Mouse (Mus musculus): ENCODE results near the gene Plxnc1. TPM values are rescaled to one million over a fixed set of nuclear protein-coding genes. Genes with fewer than 3 reads are reported as not detected.
A peak's percentile ranks its signal among the peaks of the same experiment; 100 is the strongest.

The Plxnc1 gene
- polyA plus RNA-seq, 1 experiment from 2014 or later, result 0.48 TPM

- WGBS, result 85% methylated on average over 7 of the region's 7 CpGs
These were observed 73.5 kb downstream of the Plxnc1 start for GRCm38 (mm10) chr10:94871102-94871501.

GRCm38 (mm10) chr10:94866995-94867856, 77.4 kb downstream of the Plxnc1 start:
- H3K36me3 ChIP-seq, result no peaks in the 10 kb centered on the region
- H3K27me3 ChIP-seq (ENCODE audit: low read depth, poor library complexity, severe bottlenecking), result no peaks in the 10 kb centered on the region
- no peak overlapping the region for H3K4me3 ChIP-seq
- H3K9me3 ChIP-seq (replicated peaks), result no peaks in the 10 kb centered on the region
- peak; percentile 39 for DNase-seq (ENCODE audit: low spot score)
- H3K4me1 ChIP-seq, result peaks cover 47% of the 10 kb centered on the region
- whole genome bisulfite sequencing, result 68% methylated on average over 12 of the region's 12 CpGs
- H3K27ac ChIP-seq, result 0 out of 2 replicates have a peak overlapping the region, but pooled peaks have one; percentile 7

More at GRCm38 (mm10) chr10:94871102-94871501, 73.5 kb downstream of the Plxnc1 start:
- H3K4me3 ChIP-seq, result no peak overlapping the region
- H3K9me3 ChIP-seq (replicated peaks), result no peaks in the 10 kb centered on the region
- peaks cover 22% of the 10 kb centered on the region for H3K4me1 ChIP-seq
- no peaks in the 10 kb centered on the region for H3K36me3 ChIP-seq
- no peak for DNase-seq (ENCODE audit: low spot score)
- H3K27me3 ChIP-seq (ENCODE audit: low read depth, poor library complexity, severe bottlenecking), result no peaks in the 10 kb centered on the region
- H3K27ac ChIP-seq, result no peak overlapping the region

DNA sequence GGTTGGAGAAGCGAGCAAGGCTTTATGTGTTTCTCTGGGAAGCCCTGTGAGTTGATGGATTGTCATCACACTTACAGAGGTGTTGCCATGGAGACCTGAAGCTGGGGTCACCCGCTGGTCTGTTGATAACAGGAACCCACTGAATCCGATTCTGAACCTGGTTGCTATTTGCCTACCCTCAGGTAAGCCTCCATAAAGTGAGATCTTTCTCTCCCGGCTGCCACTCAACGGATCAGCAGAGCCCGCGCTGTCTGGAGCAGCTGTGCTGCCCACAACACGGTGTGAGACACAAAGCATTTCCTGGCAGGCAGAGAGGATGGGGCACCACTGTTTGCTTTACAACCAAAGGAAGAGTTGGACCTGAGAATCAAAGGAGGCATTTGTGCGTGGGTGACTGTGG, 79.4 kb downstream of the Plxnc1 start:
- Histone ChIP-seq H3K4me3 (no peak overlapping the region), H3K36me3 (no peaks in the 10 kb centered on the region), H3K4me1 (peaks cover 47% of the 10 kb centered on the region), H3K27me3 (ENCODE audit: low read depth, poor library complexity, severe bottlenecking) (no peaks in the 10 kb centered on the region), H3K27ac (no peak overlapping the region), H3K9me3 (replicated peaks) (no peaks in the 10 kb centered on the region)
- WGBS, result 49% methylated on average over 9 of the region's 9 CpGs
- peak; percentile 37 for DNase-seq (ENCODE audit: low spot score)

DNA sequence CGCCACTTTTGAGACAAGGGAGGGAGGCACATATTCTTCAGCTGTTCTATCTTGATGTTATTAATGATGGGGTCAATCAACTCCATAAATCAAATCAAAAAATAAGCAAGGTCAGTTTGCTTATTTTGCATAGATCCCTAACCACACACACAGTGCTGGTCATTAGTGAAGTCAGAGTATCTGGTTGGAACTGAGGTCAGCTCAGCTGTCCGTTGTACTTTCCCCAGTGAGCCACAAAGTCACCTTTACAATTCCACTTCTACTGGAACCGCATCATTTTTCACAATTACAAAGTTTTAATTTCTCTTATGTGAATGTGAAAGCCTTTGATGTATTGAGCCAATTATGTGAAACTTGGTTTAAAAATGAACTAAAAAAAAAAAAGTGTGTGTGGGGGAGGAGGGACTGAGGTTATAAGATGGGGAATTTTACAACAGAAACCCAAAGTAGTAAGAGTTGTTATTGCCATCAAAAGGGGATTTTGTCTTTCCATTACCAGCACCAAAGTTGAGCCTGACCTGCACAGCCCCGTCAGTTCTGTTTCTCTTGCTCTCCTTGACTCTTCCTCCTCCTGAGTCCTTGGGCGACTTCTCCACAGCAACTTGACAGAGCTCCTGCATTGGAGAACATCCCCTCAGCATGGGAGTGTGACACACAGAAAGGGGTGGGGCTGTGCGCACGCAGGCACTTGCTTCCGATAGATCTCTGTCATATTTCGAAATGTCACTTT, 80.3 kb downstream of the Plxnc1 start:
- no peak for DNase-seq (ENCODE audit: low spot score)
- WGBS, result 78% methylated on average over 9 of the region's 9 CpGs

GRCm38 (mm10) chr10:94863251-94863650, 81.4 kb downstream of the Plxnc1 start:
- Histone ChIP-seq H3K36me3 (no peaks in the 10 kb centered on the region), H3K27me3 (ENCODE audit: low read depth, poor library complexity, severe bottlenecking) (no peaks in the 10 kb centered on the region), H3K27ac (no peak overlapping the region), H3K9me3 (replicated peaks) (no peaks in the 10 kb centered on the region), H3K4me1 (peaks cover 47% of the 10 kb centered on the region), H3K4me3 (no peak overlapping the region)
- DNase-seq (ENCODE audit: low spot score), result no peak
- 73% methylated on average over 9 of the region's 9 CpGs for WGBS

More for the DNA sequence above, 80.3 kb downstream of the Plxnc1 start:
- H3K27me3 ChIP-seq (ENCODE audit: low read depth, poor library complexity, severe bottlenecking), result no peaks in the 10 kb centered on the region
- no peaks in the 10 kb centered on the region for H3K36me3 ChIP-seq
- H3K4me3 ChIP-seq, result no peak overlapping the region
- peaks cover 47% of the 10 kb centered on the region for H3K4me1 ChIP-seq
- no peak overlapping the region for H3K27ac ChIP-seq
- no peaks in the 10 kb centered on the region for H3K9me3 ChIP-seq (replicated peaks)

DNA sequence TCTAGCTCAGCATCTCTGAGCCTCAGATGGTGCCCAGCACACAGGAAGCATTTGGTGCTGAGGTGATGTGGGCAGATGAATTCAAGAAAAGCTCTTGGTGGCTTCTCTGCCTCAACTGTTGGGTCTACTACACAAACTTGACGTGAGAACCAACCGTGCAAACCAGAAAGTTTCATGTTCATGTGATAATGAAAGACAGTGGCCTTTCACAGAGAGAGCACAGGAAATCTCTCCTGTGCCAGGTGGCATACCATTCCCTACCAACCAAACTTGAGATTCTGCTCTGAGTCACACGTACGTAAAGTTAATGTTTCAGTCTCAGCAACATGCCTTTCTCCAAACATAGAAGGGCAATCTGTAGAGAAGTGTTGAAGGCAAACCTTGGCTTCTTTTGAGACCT, 83.8 kb downstream of the Plxnc1 start:
- Histone ChIP-seq H3K27me3 (ENCODE audit: low read depth, poor library complexity, severe bottlenecking) (no peaks in the 10 kb centered on the region), H3K9me3 (replicated peaks) (no peaks in the 10 kb centered on the region), H3K4me3 (no peak overlapping the region), H3K36me3 (no peaks in the 10 kb centered on the region), H3K4me1 (peaks cover 32% of the 10 kb centered on the region), H3K27ac (no peak overlapping the region)
- DNase-seq (ENCODE audit: low spot score), result no peak
- WGBS, result 92% methylated on average over 4 of the region's 4 CpGs

DNA sequence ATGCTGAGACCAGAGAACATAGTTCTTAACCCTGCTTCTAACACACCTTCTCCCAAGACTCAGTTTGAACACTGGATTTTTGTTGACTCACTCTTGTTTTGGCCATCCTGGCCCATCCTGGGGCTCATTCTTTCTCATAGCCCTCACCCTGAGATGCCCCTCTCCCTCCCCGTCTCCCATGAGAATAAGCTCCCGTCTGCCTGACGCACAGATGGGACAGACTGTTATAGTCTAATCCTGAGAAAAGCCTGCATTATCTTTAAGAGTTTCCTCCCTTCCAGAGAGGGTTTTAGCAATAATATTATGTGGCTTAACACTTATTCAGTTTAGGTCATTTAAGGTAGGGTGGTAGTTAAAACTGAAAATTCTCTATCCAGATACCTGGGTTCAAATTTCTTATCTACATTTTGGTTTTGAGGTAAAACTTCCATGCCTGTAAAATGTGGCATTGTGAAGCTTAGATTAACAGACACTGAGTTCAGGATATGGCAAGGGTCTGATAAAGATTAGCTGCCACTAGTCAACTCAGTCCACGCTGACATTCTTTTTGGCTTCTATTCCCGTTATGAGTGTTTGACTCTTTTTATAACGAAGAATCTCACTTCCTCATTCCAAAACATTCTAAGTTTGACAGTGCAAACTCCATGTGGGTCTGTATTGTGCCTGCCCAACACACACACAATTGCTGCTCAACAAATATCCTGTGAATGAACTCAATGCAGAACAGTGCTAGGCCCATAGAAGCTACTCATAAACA, 86.2 kb downstream of the Plxnc1 start:
- Histone ChIP-seq H3K27ac (no peak overlapping the region), H3K4me3 (no peak overlapping the region), H3K4me1 (peaks cover 10% of the 10 kb centered on the region), H3K9me3 (replicated peaks) (no peaks in the 10 kb centered on the region), H3K36me3 (no peaks in the 10 kb centered on the region), H3K27me3 (ENCODE audit: low read depth, poor library complexity, severe bottlenecking) (no peaks in the 10 kb centered on the region)
- 94% methylated on average over 6 of the region's 6 CpGs for WGBS
- DNase-seq (ENCODE audit: low spot score), result no peak

- Histone ChIP-seq H3K4me1 (0 out of 2 replicates have a peak, but pooled peaks cover 2% of the 10 kb centered on the region), H3K4me3 (no peak overlapping the region), H3K36me3 (no peaks in the 10 kb centered on the region), H3K9me3 (replicated peaks) (no peaks in the 10 kb centered on the region), H3K27me3 (ENCODE audit: low read depth, poor library complexity, severe bottlenecking) (peaks cover 5% of the 10 kb centered on the region; the same call in 1 of the 2 replicates), H3K27ac (no peak overlapping the region)
- no peak for DNase-seq (ENCODE audit: low spot score)
- 24% methylated on average over 4 of the region's 4 CpGs for WGBS
These were observed 94.1 kb downstream of the Plxnc1 start for GRCm38 (mm10) chr10:94850565-94850964.

- Histone ChIP-seq H3K4me3 (no peak overlapping the region), H3K4me1 (0 out of 2 replicates have a peak, but pooled peaks cover 2% of the 10 kb centered on the region), H3K9me3 (replicated peaks) (no peaks in the 10 kb centered on the region), H3K36me3 (no peaks in the 10 kb centered on the region), H3K27me3 (ENCODE audit: low read depth, poor library complexity, severe bottlenecking) (peaks cover 5% of the 10 kb centered on the region; the same call in 1 of the 2 replicates), H3K27ac (no peak overlapping the region)
- WGBS, result 90% methylated on average over 9 of the region's 9 CpGs
- no peak for DNase-seq (ENCODE audit: low spot score)
These were observed 94.7 kb downstream of the Plxnc1 start for GRCm38 (mm10) chr10:94849930-94850329.

- Histone ChIP-seq H3K27ac (no peak overlapping the region), H3K9me3 (replicated peaks) (no peaks in the 10 kb centered on the region), H3K27me3 (ENCODE audit: low read depth, poor library complexity, severe bottlenecking) (peaks cover 5% of the 10 kb centered on the region; the same call in 1 of the 2 replicates), H3K4me1 (0 out of 2 replicates have a peak, but pooled peaks cover 2% of the 10 kb centered on the region), H3K4me3 (no peak overlapping the region), H3K36me3 (no peaks in the 10 kb centered on the region)
- no peak for DNase-seq (ENCODE audit: low spot score)
- 90% methylated on average over 4 of the region's 4 CpGs for WGBS
These were observed 95.3 kb downstream of the Plxnc1 start for GRCm38 (mm10) chr10:94849360-94849759.

- no peak for DNase-seq (ENCODE audit: low spot score)
- H3K36me3 ChIP-seq, result no peaks in the 10 kb centered on the region
- no peak overlapping the region for H3K27ac ChIP-seq
- H3K27me3 ChIP-seq (ENCODE audit: low read depth, poor library complexity, severe bottlenecking), result peaks cover 5% of the 10 kb centered on the region; the same call in 1 of the 2 replicates
- no peak overlapping the region for H3K4me3 ChIP-seq
- H3K4me1 ChIP-seq, result 0 out of 2 replicates have a peak, but pooled peaks cover 2% of the 10 kb centered on the region
- no peaks in the 10 kb centered on the region for H3K9me3 ChIP-seq (replicated peaks)
- WGBS, result 91% methylated on average over 6 of the region's 6 CpGs
These were observed 96.3 kb downstream of the Plxnc1 start for GRCm38 (mm10) chr10:94848344-94848743.

DNA sequence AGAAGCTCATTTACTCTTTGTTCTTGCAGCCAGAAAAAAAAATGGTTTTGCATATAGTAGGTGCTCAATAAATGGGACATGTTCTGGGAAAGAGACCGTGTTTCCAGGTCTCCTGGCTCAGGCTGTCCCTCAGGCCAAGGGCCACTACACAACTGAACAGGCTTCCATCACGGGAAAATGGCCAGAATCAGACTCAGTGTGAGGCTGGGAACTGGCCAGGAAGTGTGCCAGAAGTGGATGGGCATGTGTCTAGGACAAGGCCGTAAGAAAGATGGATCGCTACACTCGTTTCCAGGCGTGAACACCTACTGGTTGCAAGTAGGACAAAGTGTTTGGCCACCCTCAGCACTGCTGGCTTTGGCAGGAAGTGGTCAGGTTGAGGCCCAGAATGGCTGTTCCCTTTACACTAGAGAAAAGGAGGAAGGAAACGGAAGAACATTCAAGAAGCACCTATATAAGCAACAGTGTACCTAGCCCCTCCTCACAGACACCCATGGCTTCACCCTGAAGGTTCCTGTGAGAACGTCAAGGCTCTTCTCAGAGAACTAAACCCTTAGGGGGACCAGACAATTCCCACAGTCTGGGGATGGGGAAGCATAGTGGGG, 98.0 kb downstream of the Plxnc1 start:
- H3K27ac ChIP-seq, result no peak overlapping the region
- no peaks in the 10 kb centered on the region for H3K9me3 ChIP-seq (replicated peaks)
- no peak overlapping the region for H3K4me3 ChIP-seq
- WGBS, result 88% methylated on average over 8 of the region's 8 CpGs
- 0 out of 2 replicates have a peak, but pooled peaks cover 2% of the 10 kb centered on the region for H3K4me1 ChIP-seq
- DNase-seq (ENCODE audit: low spot score), result no peak
- H3K36me3 ChIP-seq, result no peaks in the 10 kb centered on the region
- H3K27me3 ChIP-seq (ENCODE audit: low read depth, poor library complexity, severe bottlenecking), result peaks cover 5% of the 10 kb centered on the region; the same call in 1 of the 2 replicates

Measured in limb, embryonic 10.5 days (tissue).